Mouse (Mus musculus): ENCODE measurements around the gene Herc4. TPM values are rescaled to one million over a fixed set of nuclear protein-coding genes. Genes with fewer than 3 reads are reported as not detected.
"Not testable (repeated sequence)": the region's sequence is repeated elsewhere in the genome, so short reads cannot be mapped to it uniquely, and the experiment has no call there.

Herc4 gene
- polyA plus RNA-seq, 1 experiment from 2014 or later: 23.8 TPM

GRCm38 (mm10) chr10:63348291-63348690 lies 104.7 kb downstream of the Herc4 start:
- H3K4me2 ChIP-seq (replicated peaks; ENCODE audit: low read depth, low read length): no peak overlapping the region
- ATAC-seq: no peak
- TF ChIP-seq EP300 (IDR thresholded peaks at IDR 0.05) (no peak), CTCF (IDR thresholded peaks at IDR 0.05) (no peak)
- 54% methylated on average over 3 of the region's 3 CpGs for WGBS
- H3K27me3 ChIP-seq (replicated peaks; ENCODE audit: insufficient read depth, low read length): no peaks in the 10 kb centered on the region
- H3K4me3 ChIP-seq (ENCODE audit: low read depth, low read length): no peak overlapping the region
- H3K36me3 ChIP-seq (ENCODE audit: insufficient read depth, low read length): no peaks in the 10 kb centered on the region
- no peak for DNase-seq (ENCODE audit: low spot score)
- no peak overlapping the region for H3K27ac ChIP-seq (ENCODE audit: low read length)
- no peak overlapping the region for H3K9ac ChIP-seq (replicated peaks; ENCODE audit: low read depth)
- H3K9me3 ChIP-seq (ENCODE audit: low read length): no peaks in the 10 kb centered on the region
- H3K4me1 ChIP-seq (ENCODE audit: insufficient read depth, low read depth, low read length): no peaks in the 10 kb centered on the region

- no peak overlapping the region for H3K4me2 ChIP-seq (replicated peaks; ENCODE audit: low read depth, low read length)
- WGBS: 88% methylated on average over 7 of the region's 7 CpGs
Measured at GRCm38 (mm10) chr10:63350666-63351065, 107.1 kb downstream of the Herc4 start.

GRCm38 (mm10) chr10:63351099-63351498 lies 107.5 kb downstream of the Herc4 start:
- H3K4me2 ChIP-seq (replicated peaks; ENCODE audit: low read depth, low read length); H3K27me3 ChIP-seq (replicated peaks; ENCODE audit: insufficient read depth, low read length); H3K4me1 ChIP-seq (ENCODE audit: insufficient read depth, low read depth, low read length); H3K36me3 ChIP-seq (ENCODE audit: insufficient read depth, low read length); H3K9me3 ChIP-seq (ENCODE audit: low read length); H3K4me3 ChIP-seq (ENCODE audit: low read depth, low read length); H3K27ac ChIP-seq (ENCODE audit: low read length); DNase-seq (ENCODE audit: low spot score); H3K9ac ChIP-seq (replicated peaks; ENCODE audit: low read depth); ATAC-seq: not testable (repeated sequence)
- 74% methylated on average over 7 of the region's 7 CpGs for WGBS

More at GRCm38 (mm10) chr10:63350666-63351065, 107.1 kb downstream of the Herc4 start:
- no peaks in the 10 kb centered on the region for H3K9me3 ChIP-seq (ENCODE audit: low read length)
- no peaks in the 10 kb centered on the region for H3K27me3 ChIP-seq (replicated peaks; ENCODE audit: insufficient read depth, low read length)
- H3K9ac ChIP-seq (replicated peaks; ENCODE audit: low read depth): no peak overlapping the region
- no peak for DNase-seq (ENCODE audit: low spot score)
- no peaks in the 10 kb centered on the region for H3K36me3 ChIP-seq (ENCODE audit: insufficient read depth, low read length)
- no peak for ATAC-seq
- no peak overlapping the region for H3K27ac ChIP-seq (ENCODE audit: low read length)
- H3K4me3 ChIP-seq (ENCODE audit: low read depth, low read length): no peak overlapping the region
- no peaks in the 10 kb centered on the region for H3K4me1 ChIP-seq (ENCODE audit: insufficient read depth, low read depth, low read length)
- TF ChIP-seq CTCF (IDR thresholded peaks at IDR 0.05) (no peak), EP300 (IDR thresholded peaks at IDR 0.05) (no peak)

GRCm38 (mm10) chr10:63352111-63352510 lies 108.5 kb downstream of the Herc4 start:
- Histone ChIP-seq H3K27me3 (replicated peaks; ENCODE audit: insufficient read depth, low read length) (no peaks in the 10 kb centered on the region), H3K4me2 (replicated peaks; ENCODE audit: low read depth, low read length) (no peak overlapping the region), H3K9me3 (ENCODE audit: low read length) (no peaks in the 10 kb centered on the region), H3K36me3 (ENCODE audit: insufficient read depth, low read length) (no peaks in the 10 kb centered on the region), H3K27ac (ENCODE audit: low read length) (no peak overlapping the region), H3K9ac (replicated peaks; ENCODE audit: low read depth) (no peak overlapping the region), H3K4me1 (ENCODE audit: insufficient read depth, low read depth, low read length) (no peaks in the 10 kb centered on the region), H3K4me3 (ENCODE audit: low read depth, low read length) (no peak overlapping the region)
- ATAC-seq (no peak), DNase-seq (ENCODE audit: low spot score) (no peak)
- 72% methylated on average over 5 of the region's 5 CpGs for WGBS
- no peak for TF ChIP-seq EP300 (IDR thresholded peaks at IDR 0.05)
- TF ChIP-seq CTCF (IDR thresholded peaks at IDR 0.05): no peak

GRCm38 (mm10) chr10:63360502-63360901 lies 116.9 kb downstream of the Herc4 start:
- DNase-seq (ENCODE audit: low spot score) (no peak), ATAC-seq (no peak)
- no peak overlapping the region for H3K4me3 ChIP-seq (ENCODE audit: low read depth, low read length)
- no peaks in the 10 kb centered on the region for H3K4me1 ChIP-seq (ENCODE audit: insufficient read depth, low read depth, low read length)
- WGBS: 58% methylated on average over 1 of the region's 1 CpGs
- H3K4me2 ChIP-seq (replicated peaks; ENCODE audit: low read depth, low read length): no peak overlapping the region
- H3K9ac ChIP-seq (replicated peaks; ENCODE audit: low read depth): no peak overlapping the region
- H3K27me3 ChIP-seq (replicated peaks; ENCODE audit: insufficient read depth, low read length): no peaks in the 10 kb centered on the region
- H3K27ac ChIP-seq (ENCODE audit: low read length): no peak overlapping the region
- no peak for TF ChIP-seq CTCF (IDR thresholded peaks at IDR 0.05)
- no peak for TF ChIP-seq EP300 (IDR thresholded peaks at IDR 0.05)
- H3K9me3 ChIP-seq (ENCODE audit: low read length): no peaks in the 10 kb centered on the region
- no peaks in the 10 kb centered on the region for H3K36me3 ChIP-seq (ENCODE audit: insufficient read depth, low read length)

- TF ChIP-seq EP300 (IDR thresholded peaks at IDR 0.05) (no peak), CTCF (IDR thresholded peaks at IDR 0.05) (no peak)
- Histone ChIP-seq H3K4me2 (replicated peaks; ENCODE audit: low read depth, low read length) (no peak overlapping the region), H3K9me3 (ENCODE audit: low read length) (no peaks in the 10 kb centered on the region), H3K27me3 (replicated peaks; ENCODE audit: insufficient read depth, low read length) (no peaks in the 10 kb centered on the region), H3K9ac (replicated peaks; ENCODE audit: low read depth) (no peak overlapping the region), H3K36me3 (ENCODE audit: insufficient read depth, low read length) (no peaks in the 10 kb centered on the region), H3K27ac (ENCODE audit: low read length) (no peak overlapping the region), H3K4me3 (ENCODE audit: low read depth, low read length) (no peak overlapping the region), H3K4me1 (ENCODE audit: insufficient read depth, low read depth, low read length) (no peaks in the 10 kb centered on the region)
- DNase-seq (ENCODE audit: low spot score): no peak
- WGBS: 54% methylated on average over 7 of the region's 7 CpGs
- ATAC-seq: no peak
Measured at GRCm38 (mm10) chr10:63365918-63366455, 122.4 kb downstream of the Herc4 start.

GRCm38 (mm10) chr10:63367386-63367785 lies 123.8 kb downstream of the Herc4 start:
- H3K9ac ChIP-seq (replicated peaks; ENCODE audit: low read depth): no peak overlapping the region
- ATAC-seq (no peak), DNase-seq (ENCODE audit: low spot score) (no peak)
- H3K4me1 ChIP-seq (ENCODE audit: insufficient read depth, low read depth, low read length): no peaks in the 10 kb centered on the region
- TF ChIP-seq CTCF (IDR thresholded peaks at IDR 0.05) (no peak), EP300 (IDR thresholded peaks at IDR 0.05) (no peak)
- H3K4me2 ChIP-seq (replicated peaks; ENCODE audit: low read depth, low read length): no peak overlapping the region
- H3K9me3 ChIP-seq (ENCODE audit: low read length): no peaks in the 10 kb centered on the region
- H3K27ac ChIP-seq (ENCODE audit: low read length): no peak overlapping the region
- 70% methylated on average over 6 of the region's 6 CpGs for WGBS
- H3K4me3 ChIP-seq (ENCODE audit: low read depth, low read length): no peak overlapping the region
- no peaks in the 10 kb centered on the region for H3K27me3 ChIP-seq (replicated peaks; ENCODE audit: insufficient read depth, low read length)
- H3K36me3 ChIP-seq (ENCODE audit: insufficient read depth, low read length): no peaks in the 10 kb centered on the region

Other genes starting within 250 kb of the Herc4 start
- gene Hnrnph3, start 219.6 kb upstream of the Herc4 start, polyA plus RNA-seq (2015; fragmentation: Nextera tagmentation; extraction: Ambion mirVana): 38.8 and 44.6 TPM in 2 replicates
- gene Pbld2, start 219.5 kb upstream of the Herc4 start, polyA plus RNA-seq (2015; fragmentation: Nextera tagmentation; extraction: Ambion mirVana): 16.2 and 18.4 TPM in 2 replicates
- gene Pbld1, start 183.6 kb upstream of the Herc4 start, polyA plus RNA-seq (2015; fragmentation: Nextera tagmentation; extraction: Ambion mirVana): 0.70 and 0.95 TPM in 2 replicates
- gene Atoh7, start 144.2 kb upstream of the Herc4 start, polyA plus RNA-seq (2015; fragmentation: Nextera tagmentation; extraction: Ambion mirVana): not detected in 2 replicates
- 0.16 and 0.18 TPM in 2 replicates for gene Mypn, start 39.9 kb upstream of the Herc4 start, polyA plus RNA-seq (2015; fragmentation: Nextera tagmentation; extraction: Ambion mirVana)
- gene Sirt1, start 137.9 kb downstream of the Herc4 start, polyA plus RNA-seq (2015; fragmentation: Nextera tagmentation; extraction: Ambion mirVana): 5.4 and 5.5 TPM in 2 replicates
- gene Dnajc12, start 138.6 kb downstream of the Herc4 start, polyA plus RNA-seq (2015; fragmentation: Nextera tagmentation; extraction: Ambion mirVana): 18.4 and 20.0 TPM in 2 replicates
- gene Gm7075, start 178.0 kb downstream of the Herc4 start, polyA plus RNA-seq (2015; fragmentation: Nextera tagmentation; extraction: Ambion mirVana): not detected in 2 replicates
- gene Ctnna3, start 186.3 kb downstream of the Herc4 start, polyA plus RNA-seq (2015; fragmentation: Nextera tagmentation; extraction: Ambion mirVana): 0.19 and 0.32 TPM in 2 replicates